Mouse (Mus musculus): Measurements from ENCODE around the gene Gm49661. TPM values are rescaled to one million over a fixed set of nuclear protein-coding genes. Genes with fewer than 3 reads are reported as not detected.

The Gm49661 gene
- total RNA-seq (2017) = not detected in 2 replicates

DNA sequence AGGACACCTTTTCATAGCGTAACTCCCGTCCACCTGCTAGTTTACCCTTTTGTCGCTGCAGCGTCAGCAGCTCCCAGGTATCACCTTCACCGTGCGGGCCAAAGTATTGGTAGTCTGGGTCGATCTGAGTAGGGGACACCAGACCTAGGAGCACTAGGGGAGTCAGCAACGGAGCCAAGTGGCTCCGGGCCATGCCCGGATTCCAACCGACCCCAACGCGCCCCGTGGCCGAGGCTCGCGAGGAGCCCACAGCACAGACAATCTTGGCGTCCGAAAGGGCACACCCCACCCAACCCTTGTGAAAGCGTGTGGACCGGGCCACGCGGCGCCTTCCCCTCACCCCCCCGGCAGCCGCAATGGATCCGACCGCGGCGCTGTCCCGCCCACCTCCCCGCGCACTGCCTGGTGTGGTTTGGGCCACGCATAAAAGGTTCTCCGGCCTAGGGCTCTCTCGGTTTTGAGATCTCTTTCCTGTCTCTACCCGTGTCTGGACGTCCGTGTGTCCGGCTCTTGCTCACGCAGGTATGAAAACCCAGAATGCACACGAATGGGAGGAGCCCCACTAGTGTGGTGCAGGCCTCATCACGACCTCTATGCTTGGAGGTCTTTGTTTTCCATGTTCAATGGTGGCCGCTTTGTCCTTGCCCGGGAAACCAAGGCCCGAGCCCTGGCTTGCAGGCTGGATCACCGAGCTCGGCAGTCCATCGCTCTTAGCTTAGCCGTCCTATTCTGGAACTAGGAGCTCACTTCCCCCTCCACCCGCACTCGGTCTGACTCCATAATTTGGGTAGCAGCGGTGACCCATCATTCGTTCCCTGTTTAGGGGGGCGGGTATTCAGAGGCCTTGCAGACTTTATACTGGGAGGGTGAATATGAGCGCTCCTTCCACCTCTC lies at the start of gene Gm49661, which contains the start of the genes Prdx2 and Rnaseh2a:
Gene Gm49661 (minus strand): TSS at position 193 of the 894 bp plus-strand sequence.
Gene Prdx2 (plus strand): TSS at position 347 of the 894 bp plus-strand sequence.
Gene Rnaseh2a (minus strand): TSS at position 527 of the 894 bp plus-strand sequence.
- peak; percentile 14 to 37; a peak in 2 of 4 replicates for ATAC-seq (replicated peaks in 1 of 2; ENCODE audit: insufficient read depth in 1 of 2, low FRiP score in 2 of 2, low TSS enrichment in 1 of 2, low read depth in 1 of 2, poor library complexity in 2 of 2, severe bottlenecking in 2 of 2)

DNA sequence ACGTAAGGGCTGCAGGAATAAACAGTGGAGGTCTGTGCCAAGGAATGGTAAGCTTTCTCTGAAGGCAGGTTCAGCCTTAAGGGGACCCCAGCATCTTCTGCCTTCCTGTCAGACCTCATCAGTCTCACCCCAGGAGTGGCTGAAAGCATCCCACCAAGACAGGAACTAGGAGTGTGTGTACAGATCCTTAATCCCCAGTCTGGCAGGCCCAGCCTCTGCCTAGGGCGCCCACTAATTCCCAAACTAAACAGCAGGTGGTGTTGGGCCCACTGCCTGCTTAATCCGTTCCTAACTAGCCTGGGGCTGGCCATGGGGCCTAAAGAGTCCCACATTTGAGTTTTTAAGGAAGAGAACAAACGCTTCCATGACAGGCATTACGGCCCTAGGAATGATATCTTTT lies 48.0 kb upstream of the Gm49661 start:
- ATAC-seq (replicated peaks in 1 of 2; ENCODE audit: insufficient read depth in 1 of 2, low FRiP score in 2 of 2, low TSS enrichment in 1 of 2, low read depth in 1 of 2, poor library complexity in 2 of 2, severe bottlenecking in 2 of 2) = no peak

DNA sequence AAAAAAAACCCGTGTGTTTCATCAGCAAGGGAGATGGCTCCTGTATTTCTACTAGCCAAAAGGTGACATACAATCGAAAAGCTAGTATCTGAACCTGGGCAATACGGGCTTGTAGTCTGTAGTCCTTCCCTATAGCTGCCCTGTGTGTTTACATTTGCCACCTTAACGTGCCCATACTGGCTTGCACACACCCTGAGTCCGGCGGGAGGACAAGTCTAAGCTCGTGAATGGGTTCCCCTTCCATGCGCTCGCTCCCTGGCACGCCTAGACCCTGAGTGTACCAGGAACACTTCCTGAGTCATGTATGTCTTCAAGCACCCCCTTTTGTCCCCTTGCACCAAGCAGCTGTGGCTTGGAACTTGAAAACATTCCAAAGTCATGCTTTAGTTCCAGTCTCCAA lies 47.5 kb upstream of the Gm49661 start:
- ATAC-seq (replicated peaks in 1 of 2; ENCODE audit: insufficient read depth in 1 of 2, low FRiP score in 2 of 2, low TSS enrichment in 1 of 2, low read depth in 1 of 2, poor library complexity in 2 of 2, severe bottlenecking in 2 of 2) = no peak

- ATAC-seq (replicated peaks in 1 of 2; ENCODE audit: insufficient read depth in 1 of 2, low FRiP score in 2 of 2, low TSS enrichment in 1 of 2, low read depth in 1 of 2, poor library complexity in 2 of 2, severe bottlenecking in 2 of 2) = no peak
These were observed 45.2 kb upstream of the Gm49661 start, which contains the start of gene Best2 for GRCm38 (mm10) chr8:85014431-85014830. TSS of gene Best2 (minus strand) at chr8:85014531.

GRCm38 (mm10) chr8:85013230-85013840 lies 44.1 kb upstream of the Gm49661 start:
- peak; percentile 73 to 79 for ATAC-seq (replicated peaks in 1 of 2; ENCODE audit: insufficient read depth in 1 of 2, low FRiP score in 2 of 2, low TSS enrichment in 1 of 2, low read depth in 1 of 2, poor library complexity in 2 of 2, severe bottlenecking in 2 of 2)

GRCm38 (mm10) chr8:85011242-85011641 lies 42.0 kb upstream of the Gm49661 start:
- peak in 1 of 2 experiments; percentile 31; a peak in 1 of 4 replicates for ATAC-seq (replicated peaks in 1 of 2; ENCODE audit: insufficient read depth in 1 of 2, low FRiP score in 2 of 2, low TSS enrichment in 1 of 2, low read depth in 1 of 2, poor library complexity in 2 of 2, severe bottlenecking in 2 of 2)

DNA sequence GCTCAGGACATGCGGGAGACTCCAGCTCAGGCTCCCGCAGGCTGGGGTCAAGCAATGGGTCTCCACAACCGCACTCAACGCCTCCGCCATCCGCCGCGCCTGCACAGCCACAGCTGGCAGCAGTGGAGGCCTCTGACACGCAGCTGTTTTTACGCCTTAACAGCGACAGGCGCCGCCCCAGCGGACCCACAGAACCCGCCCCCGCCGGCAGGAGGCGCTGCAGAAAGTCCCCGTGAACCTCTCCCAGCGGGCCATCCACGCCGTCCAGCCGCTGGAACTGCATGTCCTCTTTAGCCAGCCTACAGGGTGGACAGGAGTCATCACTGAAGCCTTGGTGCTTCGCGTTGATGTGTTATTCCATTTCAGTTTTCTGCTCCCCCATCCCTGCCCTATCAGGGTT lies 38.5 kb upstream of the Gm49661 start:
- 0 out of 4 replicates have a peak, but pooled peaks of 1 of the 2 experiments have one; percentile 16 for ATAC-seq (replicated peaks in 1 of 2; ENCODE audit: insufficient read depth in 1 of 2, low FRiP score in 2 of 2, low TSS enrichment in 1 of 2, low read depth in 1 of 2, poor library complexity in 2 of 2, severe bottlenecking in 2 of 2)

GRCm38 (mm10) chr8:84997649-84998295 lies 28.5 kb upstream of the Gm49661 start:
- ATAC-seq (replicated peaks in 1 of 2; ENCODE audit: insufficient read depth in 1 of 2, low FRiP score in 2 of 2, low TSS enrichment in 1 of 2, low read depth in 1 of 2, poor library complexity in 2 of 2, severe bottlenecking in 2 of 2) = peak; percentile 96 to 99

DNA sequence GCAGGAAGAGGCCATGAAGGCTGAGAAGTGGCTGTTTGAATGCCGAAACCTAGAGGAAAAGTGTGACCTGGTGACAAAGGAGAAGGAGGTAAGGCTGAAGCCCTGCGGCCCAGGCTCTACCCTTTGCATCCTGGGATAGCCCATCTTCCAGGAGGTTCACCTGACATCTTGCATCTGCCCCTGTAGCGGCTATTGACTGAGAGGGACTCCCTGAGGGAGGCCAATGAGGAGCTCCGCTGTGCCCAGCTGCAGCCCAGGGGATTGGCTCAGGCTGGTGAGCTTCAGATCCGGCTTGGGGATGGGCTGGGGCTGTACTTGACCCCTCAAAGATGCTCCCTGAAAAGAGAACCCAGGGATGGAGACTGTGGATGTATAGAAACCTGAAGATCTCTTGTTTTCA lies 27.7 kb upstream of the Gm49661 start:
- ATAC-seq (replicated peaks in 1 of 2; ENCODE audit: insufficient read depth in 1 of 2, low FRiP score in 2 of 2, low TSS enrichment in 1 of 2, low read depth in 1 of 2, poor library complexity in 2 of 2, severe bottlenecking in 2 of 2) = no peak

- no peak for ATAC-seq (replicated peaks in 1 of 2; ENCODE audit: insufficient read depth in 1 of 2, low FRiP score in 2 of 2, low TSS enrichment in 1 of 2, low read depth in 1 of 2, poor library complexity in 2 of 2, severe bottlenecking in 2 of 2)
These were observed 26.4 kb upstream of the Gm49661 start for GRCm38 (mm10) chr8:84995680-84996079.

- no peak for ATAC-seq (replicated peaks in 1 of 2; ENCODE audit: insufficient read depth in 1 of 2, low FRiP score in 2 of 2, low TSS enrichment in 1 of 2, low read depth in 1 of 2, poor library complexity in 2 of 2, severe bottlenecking in 2 of 2)
These were observed 25.1 kb upstream of the Gm49661 start for GRCm38 (mm10) chr8:84994375-84994774.

GRCm38 (mm10) chr8:84990836-84991235 lies 21.6 kb upstream of the Gm49661 start:
- peak in 1 of 2 experiments; percentile 8; a peak in 1 of 4 replicates for ATAC-seq (replicated peaks in 1 of 2; ENCODE audit: insufficient read depth in 1 of 2, low FRiP score in 2 of 2, low TSS enrichment in 1 of 2, low read depth in 1 of 2, poor library complexity in 2 of 2, severe bottlenecking in 2 of 2)

GRCm38 (mm10) chr8:84990349-84990748 lies 21.1 kb upstream of the Gm49661 start, which contains the start of gene Hook2:
TSS of gene Hook2 (plus strand) at chr8:84990603.
- peak; percentile 79 to 87 for ATAC-seq (replicated peaks in 1 of 2; ENCODE audit: insufficient read depth in 1 of 2, low FRiP score in 2 of 2, low TSS enrichment in 1 of 2, low read depth in 1 of 2, poor library complexity in 2 of 2, severe bottlenecking in 2 of 2)

DNA sequence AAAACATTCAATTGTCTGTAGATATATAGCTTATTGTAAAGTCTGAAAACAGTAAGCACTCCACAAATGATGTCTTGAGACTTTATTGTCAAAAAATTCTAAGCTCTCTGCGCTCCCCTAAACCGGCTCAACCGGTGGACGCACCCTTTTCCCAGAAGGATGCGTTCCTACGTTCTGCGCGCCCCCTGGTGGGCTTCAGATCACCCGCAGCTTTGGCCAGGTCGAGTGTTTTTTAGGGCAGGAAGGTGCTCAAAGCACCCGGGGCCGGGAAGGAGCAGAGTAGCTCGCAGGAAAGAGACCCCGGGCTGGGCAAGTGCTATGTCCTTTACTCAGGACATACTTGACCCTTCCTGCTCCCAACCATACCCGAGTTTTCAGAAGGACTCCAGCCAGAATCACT lies 20.6 kb upstream of the Gm49661 start:
- ATAC-seq (replicated peaks in 1 of 2; ENCODE audit: insufficient read depth in 1 of 2, low FRiP score in 2 of 2, low TSS enrichment in 1 of 2, low read depth in 1 of 2, poor library complexity in 2 of 2, severe bottlenecking in 2 of 2) = peak; percentile 43 to 51; a peak in 3 of 4 replicates

GRCm38 (mm10) chr8:84989311-84989731 lies 20.1 kb upstream of the Gm49661 start:
- ATAC-seq (replicated peaks in 1 of 2; ENCODE audit: insufficient read depth in 1 of 2, low FRiP score in 2 of 2, low TSS enrichment in 1 of 2, low read depth in 1 of 2, poor library complexity in 2 of 2, severe bottlenecking in 2 of 2) = no peak

DNA sequence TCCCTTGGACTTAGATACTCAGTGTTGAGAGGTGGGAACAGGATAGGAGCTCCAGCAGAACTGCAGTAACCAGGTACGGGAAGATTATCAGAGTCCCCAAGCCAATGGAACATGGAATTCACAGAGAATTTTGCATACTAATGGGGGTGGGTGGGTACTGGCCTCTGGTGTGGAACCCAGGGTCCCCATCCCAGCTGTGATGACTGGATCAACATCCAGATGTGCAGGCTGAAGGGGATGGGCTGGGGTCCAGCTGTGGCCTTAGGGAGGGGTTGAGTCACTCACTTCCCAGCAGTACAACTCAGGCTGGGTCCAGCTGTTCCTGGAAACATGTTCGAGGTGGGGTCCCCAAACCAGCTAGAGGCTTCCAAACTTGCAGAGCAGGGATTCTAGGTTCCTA lies 18.7 kb upstream of the Gm49661 start:
- no peak for ATAC-seq (replicated peaks in 1 of 2; ENCODE audit: insufficient read depth in 1 of 2, low FRiP score in 2 of 2, low TSS enrichment in 1 of 2, low read depth in 1 of 2, poor library complexity in 2 of 2, severe bottlenecking in 2 of 2)

GRCm38 (mm10) chr8:84987388-84987787 lies 18.2 kb upstream of the Gm49661 start:
- no peak for ATAC-seq (replicated peaks in 1 of 2; ENCODE audit: insufficient read depth in 1 of 2, low FRiP score in 2 of 2, low TSS enrichment in 1 of 2, low read depth in 1 of 2, poor library complexity in 2 of 2, severe bottlenecking in 2 of 2)

All from hematopoietic stem cell, adult 5-6 weeks (primary cell).